Mouse (Mus musculus): ENCODE results near the gene Mccc1.

Mccc1 gene

DNA sequence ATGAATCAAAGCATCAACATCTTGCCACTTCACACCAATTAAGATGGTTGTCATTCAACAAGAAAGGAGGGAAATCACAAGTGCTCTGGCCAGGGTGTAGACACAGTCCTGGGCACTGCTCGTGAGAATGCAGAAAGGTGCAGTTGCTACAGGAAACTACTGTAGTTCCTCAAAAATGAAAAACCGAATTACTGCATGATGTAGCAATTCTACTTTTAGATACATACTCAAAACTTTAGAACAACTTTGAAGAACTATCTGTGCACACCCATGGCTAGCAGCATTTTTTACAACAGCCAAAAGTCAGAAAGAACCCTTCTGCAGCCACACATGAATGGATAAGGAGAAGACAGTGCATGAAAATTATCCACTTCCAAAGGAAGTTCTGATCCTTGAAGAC lies 34.0 kb downstream of the Mccc1 start:
- in situ Hi-C loops (cut with MboI, MseI) = no loop called here

DNA sequence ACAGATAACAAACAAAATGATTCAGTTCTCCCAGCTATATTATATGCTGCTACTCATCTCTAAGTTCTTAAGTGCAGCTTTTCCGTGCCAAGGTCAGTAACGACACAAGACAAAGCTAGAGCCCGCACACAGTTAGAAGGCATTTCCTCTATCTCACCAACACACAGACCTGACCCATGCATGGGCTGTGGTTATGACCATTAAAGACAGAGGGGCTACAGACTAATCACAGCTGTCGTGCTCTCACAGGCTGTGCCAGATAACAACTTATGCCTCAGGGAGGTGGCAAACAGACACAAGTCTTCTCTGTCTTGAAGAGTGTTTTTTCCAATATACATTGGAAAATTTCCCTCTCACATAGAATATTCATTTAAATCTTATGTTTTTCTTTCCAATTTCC lies 35.5 kb downstream of the Mccc1 start:
- in situ Hi-C loops (cut with MboI, MseI) = no loop called here

DNA sequence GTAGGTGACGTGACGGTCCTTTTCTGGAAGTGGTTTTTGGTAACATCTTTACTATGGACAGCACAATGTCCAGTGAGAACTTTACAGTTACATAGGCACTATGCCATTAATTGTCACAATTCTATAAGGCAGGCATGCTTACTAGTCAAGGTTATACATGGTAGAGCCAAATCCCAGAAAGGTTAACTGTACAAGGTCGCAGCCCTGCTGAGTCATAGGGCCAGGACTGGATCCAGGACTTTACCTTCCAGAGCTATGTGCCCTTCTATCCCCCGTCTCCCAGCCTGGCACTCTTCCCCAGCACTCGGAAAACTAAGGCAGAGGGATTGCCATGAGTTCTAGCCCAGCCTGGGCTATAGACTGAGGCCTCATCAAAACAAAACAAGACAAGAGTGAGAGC lies 36.6 kb downstream of the Mccc1 start:
- in situ Hi-C loops (cut with MboI, MseI) = no loop called here

DNA sequence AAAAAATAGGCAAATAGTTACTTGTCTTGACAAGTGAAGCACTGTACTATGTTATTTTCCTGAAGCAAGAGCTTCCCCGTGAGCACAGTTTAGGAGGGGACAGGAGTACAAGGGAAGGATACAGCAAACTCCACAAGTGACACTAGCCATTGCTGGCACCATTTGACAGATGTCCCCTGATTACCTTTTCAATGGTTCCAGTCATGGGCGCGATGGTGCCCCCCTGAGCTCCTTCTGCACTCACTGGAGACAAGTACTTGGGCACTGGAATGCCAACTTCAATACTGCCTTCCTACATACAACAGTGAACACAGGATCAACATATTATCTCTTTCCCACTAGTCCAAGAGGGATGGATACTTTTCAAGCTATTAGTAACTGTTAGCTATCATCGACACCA lies 37.1 kb downstream of the Mccc1 start:
- in situ Hi-C loops (cut with MboI, MseI) = no loop called here

DNA sequence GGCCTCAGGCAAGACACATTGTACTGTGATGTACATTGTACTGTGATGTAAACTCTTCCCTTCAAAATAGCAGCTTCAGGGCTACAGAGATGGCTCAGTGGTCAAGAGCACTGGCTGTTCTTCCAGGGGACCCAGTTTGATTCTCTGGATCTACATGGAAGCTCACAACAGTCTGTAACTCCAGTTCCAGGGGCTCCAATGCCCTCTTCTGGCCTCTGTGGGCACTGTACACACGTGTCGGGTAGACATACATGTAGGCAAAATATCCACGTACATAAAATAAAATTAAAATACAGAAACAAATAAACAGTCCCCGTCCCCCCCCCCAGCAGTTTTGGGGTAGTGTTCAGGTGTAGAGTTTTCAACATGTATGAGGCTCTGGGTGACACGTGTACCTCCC lies 37.5 kb downstream of the Mccc1 start:
- in situ Hi-C loops (cut with MboI, MseI) = no loop called here

DNA sequence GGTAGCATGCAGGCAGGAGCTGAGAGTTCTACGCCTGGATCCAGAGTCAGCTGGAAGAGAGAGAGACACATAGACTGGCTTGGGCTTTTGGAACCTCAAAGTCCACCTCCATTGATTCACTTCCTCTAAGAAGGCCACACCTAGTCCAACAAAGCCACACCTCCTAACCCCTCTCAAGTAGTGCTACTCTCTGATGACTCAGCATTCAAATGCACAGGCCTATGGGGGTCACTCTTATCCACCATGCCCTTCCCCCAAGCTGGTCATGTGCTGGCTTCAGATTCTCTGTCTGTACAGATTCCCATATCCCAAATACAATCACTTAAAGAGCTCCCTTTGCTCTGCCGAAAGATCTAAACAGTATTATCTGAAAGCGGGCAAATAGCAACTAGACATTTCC lies 43.2 kb downstream of the Mccc1 start:
- in situ Hi-C loops (cut with MboI, MseI) = loop anchor here in 1 of 2 experiments (10.0 kb wide), 1 partner anchor 262 kb away; no protein-coding TSS in a partner anchor

DNA sequence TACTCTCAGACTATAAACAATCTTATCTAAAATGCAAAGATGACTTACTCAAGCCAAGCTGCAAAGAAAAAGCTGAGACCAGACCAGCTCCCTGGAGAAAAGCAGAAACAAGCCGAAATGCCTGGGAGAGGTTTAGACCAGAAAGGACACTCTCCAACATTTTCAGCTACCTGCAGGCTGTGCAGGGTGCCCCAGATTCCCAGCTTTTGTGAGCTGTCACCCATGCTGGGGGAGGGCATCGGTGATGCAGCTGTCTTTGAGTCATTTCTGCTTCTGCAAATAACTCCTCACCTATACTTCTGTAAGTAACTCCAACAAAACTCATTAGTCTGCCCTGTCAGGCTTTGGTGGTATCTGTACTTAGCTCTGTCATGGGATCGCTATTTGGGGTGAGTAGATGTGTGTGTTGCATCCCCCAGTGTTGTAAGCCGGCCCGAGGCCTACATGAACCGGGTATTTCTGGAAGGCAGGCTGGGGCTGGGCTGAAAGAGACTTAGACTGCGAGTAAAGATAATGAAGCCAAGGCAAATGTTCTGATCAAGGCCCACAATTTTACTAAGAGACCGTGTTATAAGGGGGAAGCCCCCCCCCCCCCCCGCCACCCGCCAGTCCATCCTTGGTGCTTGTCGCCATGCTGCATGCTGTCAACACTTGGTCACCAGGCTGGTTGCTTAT lies 45.4 kb downstream of the Mccc1 start:
- in situ Hi-C loops (cut with MboI, MseI) = loop anchor here in 1 of 2 experiments (10.0 kb wide), 1 partner anchor 260 kb away; no protein-coding TSS in a partner anchor

DNA sequence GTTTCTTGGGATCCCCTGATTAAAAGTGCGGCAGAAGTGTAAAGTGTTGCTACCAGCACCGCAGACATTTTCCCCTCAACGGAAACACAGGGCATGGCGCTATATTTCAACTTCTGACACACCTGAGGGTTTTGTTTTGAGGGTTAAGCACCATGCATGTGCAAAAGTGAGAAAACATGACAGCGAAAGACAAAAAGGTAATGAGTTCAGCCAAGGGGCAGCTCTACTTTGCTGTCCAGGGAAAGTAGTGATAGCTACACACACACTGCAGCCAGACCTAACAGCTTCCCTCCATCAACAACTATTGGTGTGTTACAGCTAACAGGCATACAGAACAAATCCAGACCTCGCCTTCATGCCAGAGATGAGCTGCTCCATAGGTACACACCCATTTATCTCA lies 46.7 kb downstream of the Mccc1 start:
- in situ Hi-C loops (cut with MboI, MseI) = loop anchor here in 1 of 2 experiments (10.0 kb wide), 1 partner anchor 259 kb away; no protein-coding TSS in a partner anchor

DNA sequence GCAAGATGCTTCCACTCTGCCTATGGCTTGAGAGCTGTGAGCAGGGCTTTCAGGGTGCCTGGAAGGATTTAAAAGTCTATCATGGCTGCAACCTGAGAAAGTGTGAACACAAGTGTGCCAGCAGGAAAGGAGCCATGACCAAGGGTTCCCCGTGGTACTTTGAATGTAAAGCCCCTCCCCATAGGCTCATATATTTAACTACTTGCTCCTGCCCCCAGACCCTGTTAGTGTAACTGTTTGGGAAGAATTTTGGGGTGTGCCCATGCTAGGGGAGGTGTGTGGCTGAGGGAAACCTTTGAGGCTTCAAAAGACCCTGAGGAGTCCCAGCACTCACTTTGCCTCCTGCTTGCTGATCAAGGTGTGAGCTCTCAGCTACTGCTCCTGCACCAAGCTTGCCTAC lies 47.3 kb downstream of the Mccc1 start:
- in situ Hi-C loops (cut with MboI, MseI) = loop anchor here in 1 of 2 experiments (10.0 kb wide), 1 partner anchor 258 kb away; no protein-coding TSS in a partner anchor

DNA sequence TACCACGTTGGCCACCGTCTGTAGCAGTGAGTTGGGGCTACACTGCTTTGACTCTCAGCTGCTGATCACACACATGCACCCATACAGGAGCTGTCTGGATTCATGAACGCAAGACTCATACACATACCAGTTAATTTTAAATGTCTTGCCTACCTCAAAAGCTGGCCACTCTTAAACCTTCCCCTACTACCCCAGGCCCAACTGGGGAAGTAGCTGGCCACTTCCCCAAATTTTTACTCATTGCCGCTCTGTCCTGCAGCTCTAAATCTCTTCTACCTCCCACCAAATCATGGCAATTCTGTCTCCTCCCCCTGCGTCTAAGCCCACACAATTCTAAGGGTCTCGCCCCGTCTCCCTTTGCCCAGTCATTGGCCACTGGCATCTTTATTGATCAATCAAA lies 52.3 kb downstream of the Mccc1 start:
- in situ Hi-C loops (cut with MboI, MseI) = no loop called here

DNA sequence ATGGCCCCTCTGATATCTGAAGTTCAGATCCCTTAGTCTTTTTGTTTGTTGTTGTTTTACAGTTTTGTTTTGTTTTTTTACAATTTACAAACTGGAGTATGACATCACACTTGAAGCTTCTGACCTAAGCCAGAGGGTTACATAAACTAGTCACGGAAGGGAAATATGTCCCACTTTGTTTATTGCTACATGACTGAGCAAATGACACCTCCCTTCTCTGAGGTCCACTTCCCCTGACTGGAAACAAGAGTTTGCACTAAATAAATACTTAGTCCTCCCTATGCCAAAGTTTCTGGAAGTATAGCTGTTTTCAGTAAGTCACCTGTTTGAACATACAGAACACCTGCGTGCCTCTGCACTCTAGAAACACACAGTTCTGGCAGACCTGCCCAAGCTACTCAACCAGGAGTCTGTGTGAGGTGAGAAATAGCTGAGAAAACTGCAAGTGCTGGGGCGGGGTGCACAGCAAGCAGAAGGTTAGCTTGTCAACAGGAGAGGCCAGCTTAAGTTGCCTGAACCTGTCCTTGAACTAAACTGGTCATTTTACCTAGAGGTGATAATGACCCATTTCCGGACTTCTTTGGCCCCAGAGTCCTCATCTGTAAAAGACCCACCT lies 59.9 kb downstream of the Mccc1 start:
- in situ Hi-C loops (cut with MboI, MseI) = loop anchor here in 1 of 2 experiments (5.0 kb wide), 1 partner anchor 52 kb away; no protein-coding TSS in a partner anchor

DNA sequence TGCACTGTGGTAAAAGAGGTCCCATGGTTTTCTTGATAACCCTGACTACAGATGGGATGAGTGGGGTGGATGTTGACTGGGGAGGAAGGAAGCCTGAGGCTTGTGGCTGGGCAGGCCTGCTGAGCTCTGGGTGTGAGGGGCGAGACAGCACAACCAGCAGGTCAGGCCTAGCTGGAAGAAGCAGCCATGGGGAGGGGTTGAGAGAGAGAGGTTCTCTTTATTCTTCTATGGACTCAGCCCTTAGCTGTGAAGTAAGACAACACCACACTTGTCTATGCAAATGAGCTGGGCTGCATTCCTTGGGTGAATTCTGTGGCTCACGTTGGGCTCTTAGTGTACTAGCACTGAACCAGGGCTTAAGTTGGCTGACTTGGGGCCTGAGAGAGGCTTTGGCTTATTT lies 60.4 kb downstream of the Mccc1 start:
- in situ Hi-C loops (cut with MboI, MseI) = loop anchor here in 1 of 2 experiments (5.0 kb wide), 1 partner anchor 52 kb away; no protein-coding TSS in a partner anchor

DNA sequence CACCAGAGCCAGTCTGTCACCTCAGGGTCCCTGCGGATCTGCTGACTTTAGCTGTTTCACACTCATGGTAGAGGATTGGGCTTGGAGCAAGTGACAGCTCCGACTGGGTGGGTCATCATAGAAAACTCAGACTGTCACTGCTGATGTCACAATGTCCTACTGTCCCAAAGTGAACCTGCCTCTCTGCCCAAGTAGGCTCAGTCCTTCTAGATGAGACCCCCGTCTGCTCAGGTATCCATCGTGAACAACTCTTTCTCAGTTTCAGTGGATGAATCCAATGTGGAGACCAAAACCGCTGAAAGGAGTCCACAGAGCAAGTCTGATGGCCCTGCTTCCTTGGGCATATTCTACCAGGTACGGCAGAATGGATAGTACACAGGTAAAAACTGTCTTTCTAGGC lies 63.1 kb downstream of the Mccc1 start, which contains the start of gene Dcun1d1:
Dcun1d1 (minus strand) TSS at position 101 of the 400 bp plus-strand sequence.
- in situ Hi-C loops (cut with MboI, MseI) = no loop called here

DNA sequence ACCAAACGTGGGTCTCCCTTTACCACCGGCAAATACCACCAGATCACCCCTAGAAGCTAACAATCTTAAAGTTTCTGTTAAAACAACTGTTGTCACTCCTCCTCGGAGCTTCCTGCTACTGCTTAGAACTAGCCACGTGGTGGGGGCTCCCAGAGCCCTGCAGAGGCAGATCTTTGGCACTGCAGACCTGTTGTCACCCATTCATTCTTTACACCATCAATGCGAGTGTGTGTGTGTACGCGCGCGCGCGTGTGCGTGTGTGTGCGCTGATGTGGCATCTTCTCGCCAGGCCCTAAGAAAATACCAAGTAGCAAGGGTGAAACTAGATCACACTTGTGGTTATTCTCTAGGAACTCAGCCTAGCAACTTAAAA lies 67.1 kb downstream of the Mccc1 start:
- in situ Hi-C loops (cut with MboI, MseI) = no loop called here

DNA sequence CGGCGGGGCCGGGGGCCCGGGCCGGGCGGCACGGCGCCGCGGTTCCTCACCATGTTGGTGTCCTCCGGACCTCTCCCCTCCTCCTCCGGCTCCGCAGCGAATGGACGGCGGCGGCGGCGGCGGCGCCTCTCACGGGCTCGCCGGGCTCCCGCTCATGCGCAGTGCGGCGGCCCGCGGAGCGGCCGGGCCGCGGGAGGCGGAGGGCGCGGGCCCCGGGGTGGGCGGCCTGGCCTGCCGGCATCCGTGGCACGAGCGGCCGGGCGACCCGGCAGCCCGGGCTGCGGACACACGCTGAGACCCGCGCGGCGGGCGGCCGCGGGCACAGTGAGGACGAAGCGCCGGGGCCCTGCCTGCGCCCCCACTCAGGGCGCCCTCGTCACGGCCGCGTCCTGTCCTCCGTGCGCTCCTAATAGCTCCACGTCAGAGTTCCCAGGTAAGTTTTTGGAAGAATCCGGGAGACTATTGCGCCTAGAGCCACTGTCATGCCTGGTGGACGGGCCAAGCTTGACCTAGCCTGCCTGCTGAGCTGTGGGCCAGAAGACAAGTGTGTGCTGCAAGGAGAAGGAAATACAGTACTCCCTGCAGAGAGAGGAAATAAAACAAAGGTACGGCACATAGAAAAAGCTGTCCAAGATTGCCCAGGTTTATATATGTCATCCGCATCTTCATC lies 67.6 kb downstream of the Mccc1 start:
- in situ Hi-C loops (cut with MboI, MseI) = no loop called here

DNA sequence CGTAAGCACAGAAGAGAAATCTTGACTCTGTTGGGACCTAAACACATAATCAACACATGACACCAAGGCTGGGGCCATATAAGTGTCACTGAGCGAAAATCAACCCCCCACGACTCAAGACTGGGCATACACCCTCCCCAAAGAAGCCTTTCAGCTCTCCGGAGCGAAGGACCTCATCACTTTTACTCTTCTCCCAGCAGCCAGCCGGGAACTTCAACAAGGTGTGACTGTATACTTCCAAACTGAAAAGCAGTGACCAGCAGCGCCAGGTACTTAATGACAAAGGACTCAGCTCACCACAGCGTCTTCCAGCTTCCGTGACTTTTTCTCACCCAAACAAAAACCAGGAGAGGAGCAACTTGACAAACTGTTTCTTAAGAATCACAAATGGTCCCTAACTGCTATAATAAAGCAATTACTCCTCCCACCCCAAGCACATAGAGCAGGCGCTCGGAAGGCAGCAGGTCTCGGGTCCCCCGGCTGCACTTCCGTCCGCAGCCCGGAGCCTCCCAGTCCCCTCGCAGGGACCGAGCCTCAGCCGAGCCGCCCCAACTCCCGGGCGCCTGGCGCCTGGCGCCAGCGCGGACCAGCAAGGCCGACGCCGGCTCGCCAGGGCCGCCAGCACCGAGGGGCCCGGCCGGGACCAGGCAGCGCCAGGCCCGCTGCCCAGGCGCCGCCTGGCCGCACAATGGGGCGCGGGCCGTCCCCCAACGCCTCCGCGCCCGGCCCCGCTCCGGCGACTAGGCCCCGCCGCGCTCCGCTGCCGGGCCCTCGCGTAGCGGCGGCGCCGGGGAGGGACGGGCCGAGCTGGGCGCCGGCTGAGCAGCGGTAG lies 68.4 kb downstream of the Mccc1 start:
- in situ Hi-C loops (cut with MboI, MseI) = no loop called here

DNA sequence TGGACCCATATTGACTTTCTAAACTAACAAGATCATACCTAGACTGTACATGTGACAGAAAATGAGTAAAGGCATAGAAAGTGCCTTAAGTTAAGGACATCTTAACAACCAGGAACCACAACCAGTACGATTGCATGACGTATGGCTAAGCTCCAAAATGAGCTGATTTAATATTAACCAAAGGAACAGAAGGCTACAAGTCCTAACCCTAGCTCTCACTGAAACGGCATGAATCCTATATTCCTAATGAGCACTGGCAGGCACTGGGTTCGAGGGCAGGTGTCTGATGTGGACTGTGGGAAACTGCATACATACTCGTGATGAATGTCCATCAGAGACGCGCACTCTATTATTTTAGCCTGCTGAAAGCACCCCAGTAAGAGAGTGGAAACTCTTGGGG lies 69.1 kb downstream of the Mccc1 start:
- in situ Hi-C loops (cut with MboI, MseI) = no loop called here

DNA sequence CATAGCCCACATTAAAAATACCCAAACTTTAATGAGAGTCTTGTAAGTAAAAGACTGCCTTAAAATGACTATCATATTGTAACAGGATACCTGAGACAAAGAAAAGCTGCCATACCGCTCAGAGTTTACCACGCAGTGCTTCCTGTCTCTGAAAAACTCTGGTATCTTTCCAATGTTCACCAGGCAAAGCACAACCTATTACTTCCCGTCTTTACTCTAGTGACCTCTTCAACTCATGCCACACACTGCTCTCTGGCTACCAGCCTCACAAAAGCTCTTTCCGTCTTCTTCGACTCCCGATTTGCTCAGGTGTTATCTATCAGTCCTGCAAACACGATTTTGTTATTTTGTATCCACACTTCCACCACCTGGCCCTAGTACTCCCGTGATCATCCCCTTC lies 70.6 kb downstream of the Mccc1 start:
- in situ Hi-C loops (cut with MboI, MseI) = no loop called here

DNA sequence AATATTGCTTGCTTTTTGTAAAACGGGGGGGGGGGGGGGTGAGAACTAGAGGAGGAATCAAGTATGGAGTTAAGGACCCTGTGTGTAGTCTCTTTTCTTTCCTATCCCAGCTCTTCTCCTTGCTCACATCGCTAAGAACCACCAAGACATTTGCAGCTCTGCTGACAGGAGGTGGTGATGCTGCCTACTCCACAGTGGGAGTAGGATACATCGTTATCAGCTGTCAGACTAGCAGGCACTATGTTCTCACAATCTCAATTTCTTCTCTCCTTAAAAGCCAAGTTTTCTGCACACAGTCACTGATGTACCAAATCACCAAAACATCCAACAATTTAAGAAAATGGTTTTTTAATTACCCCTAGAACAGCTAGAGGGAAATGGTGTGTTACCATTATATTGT lies 71.1 kb downstream of the Mccc1 start:
- in situ Hi-C loops (cut with MboI, MseI) = no loop called here

DNA sequence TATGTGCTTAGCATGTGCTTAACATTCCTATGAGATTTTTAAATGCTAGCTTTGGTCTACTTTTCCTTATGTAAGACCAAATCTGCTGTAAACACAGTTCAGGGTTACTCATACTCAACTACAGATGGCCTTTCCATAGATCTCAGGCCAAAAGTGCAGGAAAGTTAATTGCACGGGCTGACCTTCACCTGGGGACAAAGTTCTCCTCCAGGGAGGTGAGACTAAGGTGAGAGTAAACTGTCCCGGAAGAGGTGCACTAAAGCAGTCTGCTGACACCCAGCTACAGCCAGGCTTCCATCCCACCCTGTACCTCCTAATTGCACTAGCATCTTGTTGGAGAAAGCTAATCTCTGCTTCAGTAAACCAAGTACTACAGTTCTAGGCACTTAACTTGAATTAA lies 74.6 kb downstream of the Mccc1 start:
- in situ Hi-C loops (cut with MboI, MseI) = no loop called here

DNA sequence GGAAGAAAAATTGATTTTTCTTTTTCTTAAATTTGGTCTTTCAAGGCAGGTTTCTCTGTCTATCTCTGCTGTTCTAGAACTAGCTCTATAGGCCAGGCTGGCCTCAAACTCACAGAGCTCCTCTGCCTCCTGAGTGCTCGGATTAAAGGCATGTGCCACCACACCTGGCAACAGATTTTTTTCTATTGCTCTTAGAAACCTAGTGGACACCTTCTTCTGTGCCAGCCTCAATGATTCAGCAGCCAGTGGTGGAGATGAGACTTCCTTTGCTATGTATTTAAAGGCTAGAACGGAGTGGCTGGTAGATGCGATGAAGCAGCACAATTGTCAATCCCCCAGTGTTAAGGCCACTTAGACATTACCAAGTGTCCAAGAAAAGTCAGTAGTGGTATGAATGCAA lies 76.5 kb downstream of the Mccc1 start:
- in situ Hi-C loops (cut with MboI, MseI) = no loop called here

DNA sequence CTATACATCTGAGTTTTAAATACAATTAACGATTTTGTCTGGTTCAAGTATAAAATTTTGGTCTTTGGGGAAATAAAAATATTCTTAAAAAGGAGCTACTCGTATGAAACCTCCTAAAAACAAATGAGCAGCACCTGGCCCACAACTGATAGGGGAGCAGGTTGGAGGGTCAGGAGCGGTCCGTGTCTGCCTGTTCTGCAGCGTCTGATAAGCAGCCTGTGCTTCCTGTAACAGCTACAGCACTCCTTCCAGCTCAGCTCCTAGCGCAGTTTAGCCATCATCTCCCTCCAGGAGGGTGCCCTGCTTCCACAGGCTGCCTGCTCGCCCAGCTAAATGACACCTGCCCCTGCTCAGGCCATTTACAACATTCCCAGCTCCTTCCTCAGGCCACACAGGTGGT lies 77.0 kb downstream of the Mccc1 start:
- in situ Hi-C loops (cut with MboI, MseI) = no loop called here
